Mouse (Mus musculus): ENCODE measurements around the gene Kiz. TPM values are rescaled to one million over a fixed set of nuclear protein-coding genes. Genes with fewer than 3 reads are reported as not detected.

Gene Kiz
- polyA plus RNA-seq, 1 experiment from 2014 or later: 32.2 TPM

DNA sequence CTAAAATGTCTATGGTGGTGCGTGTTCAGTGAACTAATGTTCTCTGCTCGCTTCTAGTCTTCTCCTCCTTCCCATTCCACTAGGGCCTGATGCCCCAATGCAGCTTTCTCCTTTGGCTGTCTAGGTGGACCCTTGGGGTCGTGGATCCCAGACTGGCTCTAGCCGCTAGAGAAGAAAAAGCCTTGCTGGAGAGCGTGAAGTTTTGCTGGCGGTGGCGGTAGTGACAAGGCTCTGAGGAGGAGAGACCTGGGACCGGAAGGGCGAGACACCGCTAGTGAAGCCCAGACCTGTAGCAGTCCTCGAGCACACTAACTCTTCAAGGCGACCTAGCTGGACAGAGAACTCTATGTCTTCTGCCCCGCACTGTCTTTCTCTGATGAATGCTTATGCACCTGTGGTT, 19.4 kb upstream of the Kiz start:
- H3K4me1 ChIP-seq: peaks cover 72% of the 10 kb centered on the region
- peak; percentile 58 for DNase-seq (ENCODE audit: low spot score)
- peaks cover 100% of the 10 kb centered on the region for H3K27me3 ChIP-seq (ENCODE audit: low read depth, poor library complexity, severe bottlenecking)
- H3K9me3 ChIP-seq (replicated peaks): no peaks in the 10 kb centered on the region
- peak overlapping the region; percentile 52 for H3K4me3 ChIP-seq
- WGBS: 2% methylated on average over 13 of the region's 13 CpGs
- H3K36me3 ChIP-seq: no peaks in the 10 kb centered on the region
- peak overlapping the region; percentile 83 for H3K27ac ChIP-seq (replicated peaks)

DNA sequence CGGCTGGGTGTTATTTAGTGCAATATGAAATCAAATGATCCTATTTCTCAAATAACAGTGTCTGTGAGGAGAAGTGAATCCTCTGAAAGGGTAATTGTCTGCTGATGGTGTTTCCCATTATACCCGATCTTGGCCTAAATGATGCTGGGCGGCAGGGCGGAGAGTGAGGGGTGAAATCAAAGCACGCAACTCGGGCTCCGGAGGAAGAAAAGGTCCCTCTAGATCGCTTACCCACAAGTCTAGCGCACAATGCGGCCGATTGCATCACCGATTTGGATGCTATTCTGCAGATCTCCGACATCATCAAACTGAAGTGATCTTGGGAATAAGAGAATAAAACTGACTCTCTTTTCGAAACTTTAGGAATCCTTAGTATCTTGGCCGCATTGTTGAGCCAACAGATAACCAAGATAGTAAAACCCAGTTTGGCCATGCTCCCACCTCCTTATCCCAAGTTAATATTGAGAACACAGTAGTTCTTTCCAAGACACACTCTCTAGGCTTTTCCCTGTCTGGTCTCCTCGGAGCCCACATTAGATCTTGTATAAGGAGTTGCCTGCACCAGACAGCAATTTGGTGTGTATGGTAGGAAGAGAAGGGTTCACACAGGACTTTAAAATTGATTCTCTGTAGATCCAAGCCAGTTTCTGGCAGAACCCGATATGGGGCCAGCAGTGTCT, 18.7 kb upstream of the Kiz start:
- peaks cover 100% of the 10 kb centered on the region for H3K27me3 ChIP-seq (ENCODE audit: low read depth, poor library complexity, severe bottlenecking)
- WGBS: 3% methylated on average over 17 of the region's 17 CpGs
- H3K4me3 ChIP-seq: peak overlapping the region; percentile 52
- H3K27ac ChIP-seq (replicated peaks): peak overlapping the region; percentile 38; the same call in 1 of the 2 replicates
- DNase-seq (ENCODE audit: low spot score): peak; percentile 56
- H3K36me3 ChIP-seq: no peaks in the 10 kb centered on the region
- peaks cover 70% of the 10 kb centered on the region for H3K4me1 ChIP-seq
- H3K9me3 ChIP-seq (replicated peaks): no peaks in the 10 kb centered on the region

DNA sequence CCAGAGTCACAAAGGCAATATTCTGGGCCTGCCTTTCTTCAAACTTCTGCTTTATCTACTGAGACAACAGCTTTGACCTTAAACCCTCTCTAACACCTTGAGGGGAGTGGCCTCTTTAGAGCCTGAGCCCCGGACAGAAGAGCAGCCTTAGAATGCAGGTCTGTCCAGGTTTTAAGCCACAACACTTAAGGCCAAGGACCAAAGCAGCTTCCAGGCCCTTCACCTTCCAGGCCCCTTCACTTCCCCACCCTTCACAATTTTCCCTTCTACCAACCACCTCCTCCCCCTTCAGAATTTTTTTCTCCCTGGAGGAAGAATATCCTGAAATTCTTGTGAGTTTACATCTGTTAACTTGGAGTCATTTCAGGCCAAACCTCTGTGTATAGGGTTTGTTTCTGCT, 18.0 kb upstream of the Kiz start:
- H3K27ac ChIP-seq (replicated peaks): 0 out of 2 replicates have a peak overlapping the region, but pooled peaks have one; percentile 38
- WGBS: 3% methylated on average over 1 of the region's 1 CpGs
- DNase-seq (ENCODE audit: low spot score): no peak

DNA sequence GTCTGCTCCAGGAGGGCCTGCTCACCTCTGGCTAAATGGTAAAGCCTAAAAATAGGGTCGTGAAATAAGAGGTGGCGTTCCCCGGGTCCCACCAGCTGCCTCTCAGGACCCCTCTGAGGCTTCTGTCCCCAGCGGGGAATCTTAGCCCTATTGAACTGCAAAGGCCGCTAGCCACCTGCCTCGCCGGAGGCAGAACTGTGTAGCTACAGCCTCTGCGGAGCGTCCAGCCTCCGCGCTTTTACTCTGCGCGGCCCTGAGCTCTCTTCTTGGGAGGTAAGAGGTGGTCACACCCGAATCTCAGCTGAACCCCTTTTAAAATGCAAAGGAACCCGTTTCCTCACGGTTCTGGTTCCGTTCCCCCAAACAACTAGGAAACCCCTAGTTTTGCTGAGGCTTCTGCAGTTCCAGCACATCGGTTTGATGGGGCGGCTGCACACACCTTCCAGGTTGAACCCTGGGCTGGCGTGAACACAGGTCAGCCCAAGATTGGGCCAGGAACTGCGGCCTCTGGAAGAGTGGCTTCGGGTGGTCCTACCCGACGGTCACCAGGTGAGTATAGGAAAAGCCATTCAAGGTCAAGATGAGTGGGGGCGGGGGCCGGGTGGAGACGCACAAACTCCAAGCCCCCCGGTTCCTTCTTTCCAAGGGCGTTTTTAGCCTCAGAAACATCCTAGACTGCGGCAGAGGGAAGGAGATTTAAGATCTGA, 16.9 kb upstream of the Kiz start:
- H3K36me3 ChIP-seq: no peaks in the 10 kb centered on the region
- H3K4me1 ChIP-seq: peaks cover 53% of the 10 kb centered on the region
- no peaks in the 10 kb centered on the region for H3K9me3 ChIP-seq (replicated peaks)
- H3K27ac ChIP-seq (replicated peaks): peak overlapping the region; percentile 67
- peak overlapping the region; percentile 49 for H3K4me3 ChIP-seq
- DNase-seq (ENCODE audit: low spot score): peak; percentile 62
- H3K27me3 ChIP-seq (ENCODE audit: low read depth, poor library complexity, severe bottlenecking): peaks cover 97% of the 10 kb centered on the region
- WGBS: under 1% methylated on average over 30 of the region's 30 CpGs

More for the DNA sequence above, 18.0 kb upstream of the Kiz start:
- H3K36me3 ChIP-seq: no peaks in the 10 kb centered on the region
- H3K9me3 ChIP-seq (replicated peaks): no peaks in the 10 kb centered on the region
- H3K4me3 ChIP-seq: peak overlapping the region; percentile 52
- peaks cover 100% of the 10 kb centered on the region for H3K27me3 ChIP-seq (ENCODE audit: low read depth, poor library complexity, severe bottlenecking)
- H3K4me1 ChIP-seq: peaks cover 64% of the 10 kb centered on the region

DNA sequence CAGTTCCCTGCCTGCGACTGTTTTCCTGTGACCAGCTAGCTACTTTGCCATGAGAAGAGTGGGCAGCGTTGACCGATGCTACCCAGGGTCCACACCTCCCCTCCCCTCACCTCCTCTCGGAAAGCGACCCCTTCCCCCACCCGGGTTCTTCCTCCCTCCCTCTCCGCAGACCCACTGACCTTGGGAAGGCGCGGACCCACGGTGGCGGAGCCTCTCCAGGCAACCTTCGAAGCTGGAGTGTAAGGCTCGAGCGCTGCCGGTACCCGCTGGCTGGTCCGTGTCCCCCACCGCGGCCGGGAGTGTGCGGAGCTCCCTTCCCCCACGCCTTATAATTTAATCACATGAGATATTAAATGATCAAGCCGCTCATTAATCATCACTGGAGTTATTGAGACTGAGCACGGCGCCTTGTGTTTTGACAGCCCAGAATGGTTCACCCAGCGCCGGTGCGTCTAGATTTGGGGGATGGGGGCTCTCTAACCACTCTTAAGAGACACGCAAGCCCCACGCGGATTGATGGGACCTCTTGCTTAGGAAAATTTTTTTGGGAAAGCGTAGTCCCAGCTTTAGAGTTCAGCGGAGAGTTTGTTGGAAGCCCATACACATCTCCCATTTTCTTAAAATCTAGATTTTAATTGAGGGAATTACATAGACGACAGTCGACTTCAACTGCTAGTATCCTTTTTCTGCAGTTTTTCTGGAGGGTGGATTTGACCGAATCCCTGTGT, 16.2 kb upstream of the Kiz start:
- 2% methylated on average over 36 of the region's 36 CpGs for WGBS
- Histone ChIP-seq H3K4me1 (peaks cover 46% of the 10 kb centered on the region), H3K9me3 (replicated peaks) (no peaks in the 10 kb centered on the region), H3K27me3 (ENCODE audit: low read depth, poor library complexity, severe bottlenecking) (peaks cover 97% of the 10 kb centered on the region), H3K36me3 (no peaks in the 10 kb centered on the region), H3K27ac (replicated peaks) (peak overlapping the region; percentile 67), H3K4me3 (peak overlapping the region; percentile 49)
- peak; percentile 58 for DNase-seq (ENCODE audit: low spot score)

DNA sequence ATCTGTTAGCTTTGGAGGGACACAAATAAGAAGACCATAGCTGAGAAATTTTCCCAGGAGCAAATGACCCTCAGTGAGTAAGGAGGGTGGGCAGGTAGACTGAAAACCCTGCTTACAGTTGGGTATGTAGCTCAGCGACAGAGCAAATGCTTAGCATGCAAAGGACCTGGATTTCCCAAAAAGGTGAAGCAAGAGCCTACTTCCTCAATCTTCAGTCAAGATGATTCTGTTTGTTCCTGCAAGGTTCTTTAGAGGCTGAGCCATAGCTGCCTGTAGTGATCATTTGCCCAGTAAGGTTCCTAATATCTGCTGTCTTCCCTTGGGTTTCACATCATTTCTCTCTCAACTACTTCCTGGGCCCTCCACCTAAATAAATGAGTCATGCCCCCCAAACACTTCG, 7.8 kb upstream of the Kiz start:
- H3K36me3 ChIP-seq: no peaks in the 10 kb centered on the region
- peaks cover 30% of the 10 kb centered on the region for H3K27me3 ChIP-seq (ENCODE audit: low read depth, poor library complexity, severe bottlenecking)
- H3K4me3 ChIP-seq: no peak overlapping the region
- DNase-seq (ENCODE audit: low spot score): no peak
- no peaks in the 10 kb centered on the region for H3K9me3 ChIP-seq (replicated peaks)
- H3K4me1 ChIP-seq: no peaks in the 10 kb centered on the region
- H3K27ac ChIP-seq (replicated peaks): no peak overlapping the region
- 92% methylated on average over 2 of the region's 2 CpGs for WGBS

DNA sequence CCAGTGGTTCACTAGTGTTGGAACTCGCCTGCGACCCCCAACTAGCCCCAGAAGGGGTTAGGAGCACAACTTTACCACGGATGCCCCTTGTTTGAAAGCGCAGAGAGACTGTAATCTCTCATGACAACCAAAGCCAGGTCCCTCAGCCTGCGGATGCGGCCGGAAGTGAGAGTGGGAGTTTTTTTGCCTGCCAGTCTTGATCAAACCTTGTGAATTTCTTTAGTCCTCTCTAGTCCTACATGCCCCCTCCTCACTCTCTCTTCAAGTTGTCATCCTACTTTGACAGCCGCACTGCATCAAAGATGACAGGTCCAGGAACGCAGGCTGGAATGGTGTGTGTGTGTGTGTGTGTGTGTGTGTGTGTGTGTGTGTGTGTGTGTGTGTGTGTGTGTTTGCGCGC, 456 bp downstream of the Kiz start:
- 5% methylated on average over 11 of the region's 11 CpGs for WGBS
- no peaks in the 10 kb centered on the region for H3K27me3 ChIP-seq (ENCODE audit: low read depth, poor library complexity, severe bottlenecking)
- H3K27ac ChIP-seq (replicated peaks): peak overlapping the region; percentile 94
- H3K4me3 ChIP-seq: peak overlapping the region; percentile 89
- no peak for DNase-seq (ENCODE audit: low spot score)
- no peaks in the 10 kb centered on the region for H3K36me3 ChIP-seq
- peaks cover 21% of the 10 kb centered on the region for H3K4me1 ChIP-seq
- H3K9me3 ChIP-seq (replicated peaks): no peaks in the 10 kb centered on the region

DNA sequence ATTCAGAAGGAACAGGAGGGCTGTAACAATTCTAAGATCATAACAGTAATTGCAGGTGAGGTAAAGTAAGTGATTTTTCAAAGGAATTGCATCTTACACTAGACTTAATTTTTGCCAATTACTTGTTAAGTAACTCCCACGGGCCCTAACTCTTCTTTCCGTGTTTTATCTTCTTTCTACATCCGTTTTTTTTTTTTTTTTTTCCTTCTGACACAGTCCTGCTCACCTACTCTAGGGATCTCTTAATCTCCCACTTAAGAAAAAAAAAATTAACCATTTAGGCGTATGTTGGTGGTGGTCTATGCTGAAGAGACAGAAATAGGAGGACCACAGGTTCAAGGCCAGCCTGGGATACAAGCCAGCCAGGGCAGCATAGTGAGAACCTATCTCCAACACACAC, 1.2 kb downstream of the Kiz start:
- Histone ChIP-seq H3K27me3 (ENCODE audit: low read depth, poor library complexity, severe bottlenecking) (no peaks in the 10 kb centered on the region), H3K4me3 (peak overlapping the region; percentile 89; the same call in 1 of the 2 replicates), H3K36me3 (no peaks in the 10 kb centered on the region), H3K4me1 (peaks cover 25% of the 10 kb centered on the region), H3K9me3 (replicated peaks) (no peaks in the 10 kb centered on the region), H3K27ac (replicated peaks) (no peak overlapping the region)
- 81% methylated on average over 4 of the region's 4 CpGs for WGBS
- no peak for DNase-seq (ENCODE audit: low spot score)

DNA sequence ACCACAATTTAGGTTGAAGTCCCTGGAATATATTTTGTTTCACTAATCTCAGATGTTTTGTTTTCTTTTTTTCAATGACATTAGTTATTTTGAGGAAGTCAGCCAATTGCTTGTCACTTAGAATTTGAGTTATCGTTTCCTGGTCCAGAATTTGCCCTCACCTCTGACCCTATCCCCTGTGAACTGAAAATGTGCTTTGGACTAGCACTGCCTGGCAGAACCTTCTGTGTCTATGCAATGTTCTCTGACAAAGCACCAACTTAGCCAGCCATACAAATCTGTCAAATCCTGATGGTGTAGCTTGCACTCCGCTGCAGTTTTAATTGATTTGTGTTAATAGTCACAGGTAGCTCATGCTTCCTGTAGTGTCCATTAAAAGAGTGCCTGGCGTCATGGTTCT, 10.1 kb downstream of the Kiz start:
- Histone ChIP-seq H3K36me3 (0 out of 2 replicates have a peak, but pooled peaks cover 3% of the 10 kb centered on the region), H3K9me3 (replicated peaks) (no peaks in the 10 kb centered on the region), H3K4me3 (no peak overlapping the region), H3K4me1 (peaks cover 9% of the 10 kb centered on the region), H3K27ac (replicated peaks) (no peak overlapping the region), H3K27me3 (ENCODE audit: low read depth, poor library complexity, severe bottlenecking) (no peaks in the 10 kb centered on the region)
- WGBS: 87% methylated on average over 3 of the region's 3 CpGs
- DNase-seq (ENCODE audit: low spot score): no peak

DNA sequence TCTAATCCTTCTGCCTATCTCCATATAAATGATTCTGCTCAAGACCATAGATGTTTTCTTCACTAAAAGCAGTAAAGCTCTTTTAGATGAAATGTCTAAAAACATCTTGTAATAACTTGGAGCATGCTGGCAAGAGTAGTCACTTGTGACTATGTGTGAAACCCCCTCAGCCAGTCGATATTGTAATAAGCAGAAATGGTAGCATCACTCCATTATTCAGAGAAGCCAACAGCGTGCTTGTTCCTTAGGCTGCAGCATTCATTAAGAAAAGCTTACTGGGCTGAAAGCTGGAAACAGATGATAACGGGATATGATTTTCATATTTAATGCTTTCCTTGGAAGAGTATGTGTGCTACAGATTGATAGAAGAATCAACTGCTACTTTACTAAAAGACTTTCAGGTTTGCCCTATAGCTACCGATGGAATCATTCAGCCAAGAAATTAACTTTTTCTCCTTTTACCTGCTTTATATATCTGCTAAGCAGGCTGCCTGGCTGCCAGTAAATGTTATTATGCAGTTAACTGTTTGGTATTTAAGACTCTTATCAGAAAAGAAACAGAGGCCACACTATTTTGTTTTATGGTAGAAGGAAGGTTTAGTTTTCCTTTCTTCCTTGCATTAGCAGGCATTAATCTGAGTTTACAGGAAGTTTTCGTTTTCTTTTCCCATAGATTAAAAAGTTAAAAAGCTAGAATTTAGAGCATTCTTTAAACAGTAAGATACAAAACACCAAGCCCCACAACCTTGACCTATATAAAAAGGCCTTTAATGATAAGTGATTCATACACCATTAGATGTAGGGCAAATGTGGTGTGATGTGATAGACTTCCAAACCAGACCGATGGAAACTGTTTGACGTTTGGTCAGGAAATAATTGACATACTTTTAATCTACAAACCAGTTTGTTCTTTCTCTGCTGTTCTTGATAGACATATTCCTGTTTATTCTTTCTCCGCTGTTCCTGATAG, 15.9 kb downstream of the Kiz start:
- H3K27me3 ChIP-seq (ENCODE audit: low read depth, poor library complexity, severe bottlenecking): no peaks in the 10 kb centered on the region
- WGBS: 88% methylated on average over 8 of the region's 8 CpGs
- no peak for DNase-seq (ENCODE audit: low spot score)
- H3K27ac ChIP-seq (replicated peaks): no peak overlapping the region
- no peaks in the 10 kb centered on the region for H3K4me1 ChIP-seq
- H3K36me3 ChIP-seq: no peaks in the 10 kb centered on the region
- no peaks in the 10 kb centered on the region for H3K9me3 ChIP-seq (replicated peaks)
- no peak overlapping the region for H3K4me3 ChIP-seq

DNA sequence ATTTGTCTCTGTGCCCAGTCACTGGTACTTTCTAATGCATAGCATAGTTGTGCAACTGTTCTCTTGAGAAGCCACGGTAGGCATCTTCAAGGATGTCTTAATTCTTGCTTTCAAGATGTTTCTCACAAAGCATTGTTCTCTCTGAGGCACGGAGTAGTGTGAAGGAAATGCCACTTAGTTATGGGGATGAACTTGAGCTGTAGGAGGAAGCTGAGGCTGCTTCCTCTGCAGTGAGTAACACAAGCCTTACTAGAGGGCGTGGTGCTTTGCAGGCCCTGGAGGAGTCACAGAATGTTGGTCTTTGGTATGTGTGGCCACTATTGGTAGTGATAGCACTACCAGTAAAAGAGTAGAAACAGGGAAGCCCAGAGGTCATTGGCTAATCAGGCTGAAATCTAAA, 17.0 kb downstream of the Kiz start:
- WGBS: 74% methylated on average over 3 of the region's 3 CpGs
- Histone ChIP-seq H3K27ac (replicated peaks) (no peak overlapping the region), H3K4me1 (no peaks in the 10 kb centered on the region), H3K27me3 (ENCODE audit: low read depth, poor library complexity, severe bottlenecking) (no peaks in the 10 kb centered on the region), H3K9me3 (replicated peaks) (no peaks in the 10 kb centered on the region), H3K36me3 (no peaks in the 10 kb centered on the region), H3K4me3 (no peak overlapping the region)
- no peak for DNase-seq (ENCODE audit: low spot score)

DNA sequence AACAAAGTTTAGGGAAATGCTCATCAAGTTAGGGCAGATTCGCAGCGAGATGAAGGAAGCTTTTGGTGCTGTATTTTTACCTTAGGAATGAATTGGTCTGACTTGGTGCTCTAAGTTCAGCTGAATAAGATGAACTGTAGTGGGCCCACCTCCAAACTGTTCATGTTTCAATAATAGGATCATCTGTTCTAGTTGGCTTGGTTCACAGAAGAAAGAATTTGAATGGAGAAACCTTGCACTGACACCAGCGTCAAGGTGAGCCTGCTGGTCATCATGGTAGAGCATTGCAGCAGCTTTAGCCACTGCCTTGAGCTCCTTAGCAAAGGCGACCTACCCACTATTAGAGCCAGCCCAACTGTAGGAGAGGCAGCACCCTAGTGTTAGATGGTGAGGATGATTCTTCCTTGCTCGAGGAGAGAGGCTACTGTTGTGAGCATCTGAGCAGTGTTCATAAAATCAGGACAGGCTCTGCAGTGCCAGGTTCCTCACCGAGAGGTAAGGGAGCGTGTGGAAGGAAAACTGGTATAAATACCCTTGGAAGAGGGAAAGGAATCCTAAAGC, 18.3 kb downstream of the Kiz start:
- WGBS: 92% methylated on average over 7 of the region's 7 CpGs
- DNase-seq (ENCODE audit: low spot score): no peak
- no peak overlapping the region for H3K4me3 ChIP-seq

More for the DNA sequence above, 18.3 kb downstream of the Kiz start:
- Histone ChIP-seq H3K9me3 (replicated peaks) (no peaks in the 10 kb centered on the region), H3K36me3 (no peaks in the 10 kb centered on the region), H3K27ac (replicated peaks) (no peak overlapping the region), H3K4me1 (no peaks in the 10 kb centered on the region), H3K27me3 (ENCODE audit: low read depth, poor library complexity, severe bottlenecking) (no peaks in the 10 kb centered on the region)
